Mouse (Mus musculus) megakaryocyte, embryonic 14.5 days (primary cell): ENCODE results near the gene Grk1.

Experiments used
- FLI1 ChIP-seq: IDR thresholded peaks from 2 replicates; pipeline ENCODE4 v1.6.1; 2012; ENCODE audit warnings: low read length, inconsistent platforms, mixed read lengths
- GATA1 ChIP-seq: IDR thresholded peaks from 3 replicates; pipeline ENCODE4 v1.6.1; 2012; ENCODE audit warnings: mixed read lengths, low read length, inconsistent platforms, borderline replicate concordance

- TF ChIP-seq GATA1 (no peak), FLI1 (no peak)
Observed at GRCm38 (mm10) chr8:13412891-13413558, 8.1 kb downstream of the Grk1 start.
